Mouse (Mus musculus) CH12.LX (cell line): ENCODE results near the gene Arl15. TPM values are rescaled to one million over a fixed set of nuclear protein-coding genes. Genes with fewer than 3 reads are reported as not detected.

Experiments
- DNase-seq: peaks from one replicate; pipeline ENCODE4 v3.0.0-alpha.2; 2013; ENCODE audit errors: extremely low read depth
- H3K27ac ChIP-seq: 2 replicates; pipeline ENCODE4 v1.5.1; 2012; ENCODE audit warnings: low read depth, mild to moderate bottlenecking, control low read depth, moderate library complexity; ENCODE audit not compliant: insufficient read depth
- H3K27me3 ChIP-seq: replicated peaks from 2 replicates; pipeline ENCODE3; 2012; ENCODE audit warnings: inconsistent platforms
- H3K36me3 ChIP-seq, 2 experiments: replicated peaks in 1 of 2; 2 replicates each; pipeline versions ENCODE3 to v1.6.1; 2012; ENCODE audit warnings: inconsistent platforms in 1 of 2, low read length in 1 of 2, mild to moderate bottlenecking in 1 of 2, mixed read lengths in 1 of 2, moderate library complexity in 1 of 2; ENCODE audit not compliant: control insufficient read depth in 1 of 2, insufficient read depth in 1 of 2
- H3K4me1 ChIP-seq, 2 experiments: 2 replicates each; pipeline ENCODE4 v1.6.1; 2012; ENCODE audit warnings: inconsistent platforms in 1 of 2, moderate library complexity in 1 of 2; ENCODE audit not compliant: insufficient read depth in 2 of 2, control insufficient read depth in 1 of 2
- H3K4me2 ChIP-seq: 2 replicates; pipeline ENCODE4 v1.6.1; 2012; ENCODE audit warnings: low read depth, mild to moderate bottlenecking, control low read depth; ENCODE audit not compliant: poor library complexity, insufficient read depth, severe bottlenecking
- H3K4me3 ChIP-seq, 3 experiments: fragments of 150-350 bp in 1 of 3; sonication (generic) in 1 of 3; replicated peaks in 1 of 3; 2 replicates each; pipeline versions ENCODE3 to v1.5.1; 2011 to 2012; ENCODE audit warnings: low read depth in 2 of 3, low read length in 2 of 3, mild to moderate bottlenecking in 2 of 3, moderate library complexity in 2 of 3, control low read depth in 1 of 3, improper control_type of control experiment in 1 of 3, inconsistent platforms in 1 of 3, mixed read lengths in 1 of 3; ENCODE audit not compliant: poor library complexity in 1 of 3
- H3K79me2 ChIP-seq: replicated peaks from 2 replicates; pipeline ENCODE4 v1.6.1; 2012; ENCODE audit warnings: mild to moderate bottlenecking, moderate library complexity; ENCODE audit not compliant: control insufficient read depth, poor library complexity, insufficient read depth, severe bottlenecking; ENCODE audit errors: extremely low read depth
- H3K9ac ChIP-seq: 2 replicates; pipeline ENCODE4 v1.6.1; 2012; ENCODE audit warnings: low read depth, mild to moderate bottlenecking, control low read depth, moderate library complexity; ENCODE audit not compliant: insufficient read depth
- H3K9me3 ChIP-seq: replicated peaks from 2 replicates; pipeline ENCODE3; 2012; ENCODE audit warnings: low read length, inconsistent platforms, mixed read lengths
- CHD2 ChIP-seq: IDR thresholded peaks from 2 replicates; pipeline ENCODE4 v1.6.1; 2011; ENCODE audit warnings: low read length, improper control_type of control experiment
- CTCF ChIP-seq, 2 experiments: IDR thresholded peaks in 1 of 2; conservative IDR thresholded peaks in 1 of 2; 2 replicates each; pipeline ENCODE4 v1.5.1; 2011 to 2012; ENCODE audit warnings: low read depth in 2 of 2, low read length in 2 of 2, improper control_type of control experiment in 1 of 2, inconsistent platforms in 1 of 2, mild to moderate bottlenecking in 1 of 2, moderate library complexity in 1 of 2
- E2F4 ChIP-seq: IDR thresholded peaks from 2 replicates; pipeline ENCODE4 v1.6.1; 2011; ENCODE audit warnings: low read depth, low read length, improper control_type of control experiment; ENCODE audit not compliant: insufficient replicate concordance
- ELF1 ChIP-seq: IDR thresholded peaks from 2 replicates; pipeline ENCODE4 v1.6.1; 2014; ENCODE audit warnings: low read depth, mild to moderate bottlenecking, inconsistent platforms, low read length, improper control_type of control experiment
- ETS1 ChIP-seq: conservative IDR thresholded peaks from 2 replicates; pipeline ENCODE4 v1.6.1; 2012; ENCODE audit warnings: low read depth, mild to moderate bottlenecking, inconsistent platforms, low read length, improper control_type of control experiment, moderate library complexity
- GABPA ChIP-seq: IDR thresholded peaks from 2 replicates; pipeline ENCODE4 v1.6.1; 2012; ENCODE audit warnings: low read depth, low read length, improper control_type of control experiment, inconsistent platforms; ENCODE audit not compliant: insufficient replicate concordance
- HCFC1 ChIP-seq: IDR thresholded peaks from 2 replicates; pipeline ENCODE4 v1.6.1; 2012; ENCODE audit warnings: low read depth, mild to moderate bottlenecking, inconsistent platforms, low read length, improper control_type of control experiment
- JUN ChIP-seq: IDR thresholded peaks from 2 replicates; pipeline ENCODE4 v1.6.1; 2011; ENCODE audit warnings: low read depth, mild to moderate bottlenecking, low read length, improper control_type of control experiment, moderate library complexity; ENCODE audit not compliant: insufficient read depth
- MAFK ChIP-seq: IDR thresholded peaks from 2 replicates; pipeline ENCODE4 v1.6.1; 2011; ENCODE audit warnings: low read length, improper control_type of control experiment; ENCODE audit not compliant: insufficient replicate concordance
- MAX ChIP-seq: IDR thresholded peaks from 2 replicates; pipeline ENCODE4 v1.6.1; 2011; ENCODE audit warnings: low read length, improper control_type of control experiment
- MAZ ChIP-seq: IDR thresholded peaks from 2 replicates; pipeline ENCODE4 v1.6.1; 2012; ENCODE audit warnings: low read depth, mild to moderate bottlenecking, inconsistent platforms, low read length, improper control_type of control experiment, moderate library complexity
- MXI1 ChIP-seq: IDR thresholded peaks from 2 replicates; pipeline ENCODE4 v1.6.1; 2011; ENCODE audit warnings: mild to moderate bottlenecking, low read depth, low read length, improper control_type of control experiment
- MYC ChIP-seq: IDR thresholded peaks from 2 replicates; pipeline ENCODE4 v1.6.1; 2011; ENCODE audit warnings: low read depth, mild to moderate bottlenecking, improper control_type of control experiment, low read length
- NRF1 ChIP-seq: IDR thresholded peaks from 2 replicates; pipeline ENCODE4 v1.6.1; 2014; ENCODE audit warnings: low read depth, mild to moderate bottlenecking, inconsistent platforms, low read length, improper control_type of control experiment, moderate library complexity
- POLR2A ChIP-seq: IDR thresholded peaks from 2 replicates; pipeline ENCODE4 v1.6.1; 2011; ENCODE audit warnings: low read depth, mild to moderate bottlenecking, improper control_type of control experiment, low read length
- POLR2AphosphoS2 ChIP-seq: IDR thresholded peaks from 2 replicates; pipeline ENCODE4 v1.6.1; 2011; ENCODE audit warnings: low read depth, low read length, improper control_type of control experiment
- RAD21 ChIP-seq: IDR thresholded peaks from 2 replicates; pipeline ENCODE4 v1.6.1; 2011; ENCODE audit warnings: low read depth, mild to moderate bottlenecking, low read length, improper control_type of control experiment, moderate library complexity
- RCOR1 ChIP-seq: conservative IDR thresholded peaks from 2 replicates; pipeline ENCODE4 v1.6.1; 2012; ENCODE audit warnings: low read depth, mild to moderate bottlenecking, inconsistent platforms, low read length, improper control_type of control experiment
- SIN3A ChIP-seq: IDR thresholded peaks from 2 replicates; pipeline ENCODE4 v1.6.1; 2012; ENCODE audit warnings: low read length, improper control_type of control experiment, inconsistent platforms
- SMC3 ChIP-seq: IDR thresholded peaks from 2 replicates; pipeline ENCODE4 v1.6.1; 2011; ENCODE audit warnings: low read depth, low read length, improper control_type of control experiment
- TBP ChIP-seq: conservative IDR thresholded peaks from 2 replicates; pipeline ENCODE4 v1.6.1; 2011; ENCODE audit warnings: low read depth, low read length, improper control_type of control experiment
- USF1 ChIP-seq: IDR thresholded peaks from 2 replicates; pipeline ENCODE4 v1.6.1; 2014; ENCODE audit warnings: low read depth, mild to moderate bottlenecking, inconsistent platforms, low read length, improper control_type of control experiment
- USF2 ChIP-seq: conservative IDR thresholded peaks from 2 replicates; pipeline ENCODE4 v1.6.1; 2011; ENCODE audit warnings: low read depth, low read length, improper control_type of control experiment
- ZMIZ1 ChIP-seq: IDR thresholded peaks from 2 replicates; pipeline ENCODE4 v1.6.1; 2012; ENCODE audit warnings: low read depth, mild to moderate bottlenecking, inconsistent platforms, low read length, improper control_type of control experiment
- dilution Hi-C: fragments of 300-500 bp; cut with MboI; formaldehyde crosslinking; loops from 2 replicates; pipeline ENCODE4 v1.14.3; 2020; ENCODE audit warnings: low sequenced_read_pairs; ENCODE audit not compliant: extremely low pct_unique_long_range_greater_than_20kb, extremely low pct_ligation_motif_present
- in situ Hi-C: fragments of 300-500 bp; cut with MboI; formaldehyde crosslinking; loops from 3 replicates; pipeline ENCODE4 v1.14.3; 2019; ENCODE audit warnings: low sequenced_read_pairs, low pct_ligation_motif_present, low pct_unique_long_range_greater_than_20kb, mixed read lengths
- polyA plus RNA-seq: library from polyadenylated mRNA; unstranded; fragments of >175 nt; gene quantifications from 2 replicates; pipeline ENCODE4 v1.2.1, GENCODE M21; 2012; ENCODE audit warnings: low read depth; ENCODE audit not compliant: insufficient read length
- total RNA-seq, 2 experiments: library from RNA; depleted of rRNA; stranded (reverse); fragments of 300-350 nt in 1 of 2; fragments of >200 nt in 1 of 2; gene quantifications; 2 replicates each; pipeline ENCODE4 v1.2.3; 2012 to 2014

Gene Arl15
- total and polyA plus RNA-seq, 3 experiments = 2.2 to 5.2 (median 4.8) TPM

- Histone ChIP-seq H3K4me2 (no peak overlapping the region), H3K4me3 (no peak overlapping the region), H3K27ac (no peak overlapping the region), H3K4me1 (peaks cover 0 to 4% of the 10 kb centered on the region in 2 experiments; a peak in 1 of 4 replicates), H3K79me2 (no peaks in the 10 kb centered on the region; the same call in 1 of the 2 replicates), H3K36me3 (no peaks in the 10 kb centered on the region), H3K9ac (no peak overlapping the region), H3K9me3 (no peaks in the 10 kb centered on the region), H3K27me3 (no peaks in the 10 kb centered on the region)
- in situ Hi-C loops (loop anchor here (25.0 kb wide), 3 partner anchors 204 to 904 kb away; partner anchors contain the start of gene Fst), dilution Hi-C loops (no loop called here)
- DNase-seq = no peak
- TF ChIP-seq HCFC1 (no peak), TBP (no peak), JUN (no peak), MAZ (no peak), SIN3A (no peak), MXI1 (no peak), ETS1 (no peak), RCOR1 (no peak), CTCF (conservative IDR thresholded peaks at IDR 0.05 in 1 of 2, IDR thresholded peaks at IDR 0.05 in 1 of 2; ENCODE audit: low read depth in 2 of 2, low read length in 2 of 2) (no peak), MAFK (no peak)
Observed at GRCm38 (mm10) chr13:113882959-113883358, 88.7 kb downstream of the Arl15 start.

GRCm38 (mm10) chr13:113887090-113887489, 92.8 kb downstream of the Arl15 start:
- TF ChIP-seq SMC3 (no peak), RAD21 (no peak), GABPA (no peak), RCOR1 (no peak), USF1 (no peak), MAX (no peak), CHD2 (no peak), USF2 (no peak), ELF1 (no peak), TBP (no peak), ZMIZ1 (no peak), MYC (no peak), POLR2AphosphoS2 (no peak), NRF1 (no peak), E2F4 (no peak), POLR2A (no peak), HCFC1 (no peak), SIN3A (no peak)
- dilution Hi-C loops = no loop called here
- no peaks in the 10 kb centered on the region for H3K9me3 ChIP-seq

More at GRCm38 (mm10) chr13:113887090-113887489, 92.8 kb downstream of the Arl15 start:
- no peak overlapping the region for H3K9ac ChIP-seq
- H3K4me3 ChIP-seq = no peak overlapping the region
- no peak overlapping the region for H3K4me2 ChIP-seq
- DNase-seq = no peak
- H3K27ac ChIP-seq = no peak overlapping the region
- no peaks in the 10 kb centered on the region for H3K27me3 ChIP-seq
- H3K36me3 ChIP-seq = peaks cover 0 to 8% of the 10 kb centered on the region in 2 experiments
- H3K79me2 ChIP-seq = no peaks in the 10 kb centered on the region; the same call in 1 of the 2 replicates
- in situ Hi-C loops = loop anchor here (25.0 kb wide), 3 partner anchors 200 to 900 kb away; partner anchors contain the start of gene Fst
- peaks cover 0 to 12% of the 10 kb centered on the region in 2 experiments; a peak in 1 of 4 replicates for H3K4me1 ChIP-seq
